Mouse (Mus musculus) c-Kit-positive CD71-positive TER-119-negative erythroid progenitor cells, embryonic 14.5 days (primary cell): ENCODE measurements around the gene Camkk2.

Source experiments
- DNase-seq: peaks from one replicate; pipeline ENCODE4 v3.0.0-alpha.2; 2013; ENCODE audit warnings: low read depth

The Camkk2 gene

GRCm38 (mm10) chr5:122698701-122699060 is 80.5 kb downstream of the Camkk2 start:
- no peak for DNase-seq

GRCm38 (mm10) chr5:122698041-122698700 is 81.0 kb downstream of the Camkk2 start:
- no peak for DNase-seq

- DNase-seq, result no peak
These were observed 83.7 kb downstream of the Camkk2 start for GRCm38 (mm10) chr5:122695516-122695915.

- DNase-seq, result no peak
These were observed 85.6 kb downstream of the Camkk2 start for GRCm38 (mm10) chr5:122693431-122694207.

GRCm38 (mm10) chr5:122690486-122690885 is 88.7 kb downstream of the Camkk2 start:
- DNase-seq, result no peak

GRCm38 (mm10) chr5:122689153-122689552 is 90.1 kb downstream of the Camkk2 start:
- DNase-seq, result no peak

GRCm38 (mm10) chr5:122687391-122687790 is 91.8 kb downstream of the Camkk2 start:
- no peak for DNase-seq

GRCm38 (mm10) chr5:122683926-122684325 is 95.3 kb downstream of the Camkk2 start:
- DNase-seq, result no peak

- no peak for DNase-seq
These were observed 97.9 kb downstream of the Camkk2 start for GRCm38 (mm10) chr5:122681276-122681675.
